Mouse (Mus musculus) lung, postnatal 4 days (tissue): Measurements from ENCODE around the gene Mfn2.

ENCODE experiments used
- DNase-seq, 2 experiments: peaks; one replicate each; pipeline ENCODE4 v3.0.0; 2021

Mfn2 gene

GRCm38 (mm10) chr4:147904313-147905089 lies at the start of gene Mfn2:
Mfn2 (minus strand) TSS chr4:147904704.
- DNase-seq = peak; percentile 89 to 90

- DNase-seq = no peak
Observed at GRCm38 (mm10) chr4:147953590-147953989, 49.1 kb upstream of the Mfn2 start.

GRCm38 (mm10) chr4:147947511-147947910 lies 43.0 kb upstream of the Mfn2 start:
- DNase-seq = no peak

GRCm38 (mm10) chr4:147943005-147943404 lies 38.5 kb upstream of the Mfn2 start:
- DNase-seq = no peak

- peak in 1 of 2 experiments; percentile 37 for DNase-seq
Observed at GRCm38 (mm10) chr4:147941045-147942020, 36.8 kb upstream of the Mfn2 start.

GRCm38 (mm10) chr4:147940576-147941044 lies 36.1 kb upstream of the Mfn2 start, which contains the start of gene 2510039O18Rik:
2510039O18Rik (plus strand) TSS chr4:147940895.
- peak; percentile 91 for DNase-seq

GRCm38 (mm10) chr4:147940111-147940510 lies 35.6 kb upstream of the Mfn2 start:
- no peak for DNase-seq

GRCm38 (mm10) chr4:147938148-147939096 lies 33.9 kb upstream of the Mfn2 start:
- peak; percentile 34 to 75 for DNase-seq

GRCm38 (mm10) chr4:147937486-147937885 lies 33.0 kb upstream of the Mfn2 start:
- no peak for DNase-seq

- DNase-seq = no peak
Observed at GRCm38 (mm10) chr4:147937021-147937420, 32.5 kb upstream of the Mfn2 start.

GRCm38 (mm10) chr4:147936331-147936954 lies 31.9 kb upstream of the Mfn2 start, which contains the start of gene Plod1:
Plod1 (minus strand) TSS chr4:147936767.
- DNase-seq = peak; percentile 88 to 91

- no peak for DNase-seq
Observed at GRCm38 (mm10) chr4:147935904-147936303, 31.4 kb upstream of the Mfn2 start.

- no peak for DNase-seq
Observed at GRCm38 (mm10) chr4:147934611-147935010, 30.1 kb upstream of the Mfn2 start.

GRCm38 (mm10) chr4:147934134-147934533 lies 29.6 kb upstream of the Mfn2 start:
- DNase-seq = no peak

- no peak for DNase-seq
Observed at GRCm38 (mm10) chr4:147930946-147931345, 26.4 kb upstream of the Mfn2 start.

- no peak for DNase-seq
Observed at GRCm38 (mm10) chr4:147928540-147928939, 24.0 kb upstream of the Mfn2 start.

GRCm38 (mm10) chr4:147928136-147928535 lies 23.6 kb upstream of the Mfn2 start:
- no peak for DNase-seq

- DNase-seq = peak; percentile 62 to 66
Observed at GRCm38 (mm10) chr4:147927705-147928104, 23.2 kb upstream of the Mfn2 start.

- no peak for DNase-seq
Observed at GRCm38 (mm10) chr4:147922341-147922740, 17.8 kb upstream of the Mfn2 start.

GRCm38 (mm10) chr4:147920973-147921372 lies 16.5 kb upstream of the Mfn2 start:
- no peak for DNase-seq

GRCm38 (mm10) chr4:147918459-147919121 lies 14.1 kb upstream of the Mfn2 start:
- DNase-seq = peak in 1 of 2 experiments; percentile 60
